Mouse (Mus musculus): ENCODE data around the gene Map3k14. TPM values are rescaled to one million over a fixed set of nuclear protein-coding genes. Genes with fewer than 3 reads are reported as not detected.

The Map3k14 gene
- polyA plus RNA-seq, 2 experiments: 0.18 to 0.47 TPM

DNA sequence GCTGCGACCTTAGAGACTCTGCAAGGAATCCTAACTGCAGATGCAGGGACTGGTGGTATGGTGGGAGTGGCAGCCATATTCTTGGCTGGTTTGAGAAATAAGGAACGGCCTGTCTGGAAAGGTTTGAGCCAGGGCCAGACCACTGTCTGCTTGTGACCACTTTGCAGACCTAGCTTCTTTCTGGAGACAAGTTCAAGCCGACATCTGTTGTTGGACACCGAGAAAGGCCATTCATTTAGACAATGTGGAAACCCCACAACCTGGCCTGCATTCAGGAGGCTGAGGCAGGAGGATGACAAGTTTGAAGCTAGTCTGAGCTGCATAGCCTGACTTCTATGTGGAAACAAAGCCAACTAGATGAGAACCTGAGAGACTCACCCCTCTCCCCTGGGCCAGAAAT, 1.1 kb upstream of the Map3k14 start:
- ATAC-seq (ENCODE audit: insufficient read depth): no peak
- H3K36me3 ChIP-seq (replicated peaks; ENCODE audit: control insufficient read depth, insufficient read depth, low read depth): no peaks in the 10 kb centered on the region
- 0 out of 4 replicates have a peak overlapping the region, but pooled peaks of 1 of the 2 experiments have one; percentile 55 for H3K4me3 ChIP-seq (ENCODE audit: insufficient read depth in 1 of 2, low read depth in 2 of 2, low read length in 2 of 2)
- 76% methylated on average over 4 of the region's 4 CpGs for WGBS (ENCODE audit: insufficient replicate concordance)
- no peak for DNase-seq (ENCODE audit: low read depth in 3 of 3, low spot score in 3 of 3)
- H3K4me2 ChIP-seq (ENCODE audit: low read depth): peak overlapping the region; percentile 70
- no peak for TF ChIP-seq EP300 (IDR thresholded peaks at IDR 0.05; ENCODE audit: low read depth)
- no peak for TF ChIP-seq CTCF (IDR thresholded peaks at IDR 0.05; ENCODE audit: low read depth)
- H3K9ac ChIP-seq (replicated peaks): no peak overlapping the region
- H3K27ac ChIP-seq: no peak overlapping the region
- no peaks in the 10 kb centered on the region for H3K27me3 ChIP-seq (ENCODE audit: control insufficient read depth, insufficient read depth, low read length)
- peaks cover 6 to 12% of the 10 kb centered on the region in 2 experiments for H3K4me1 ChIP-seq (replicated peaks; ENCODE audit: control insufficient read depth in 2 of 2, insufficient read depth in 2 of 2, low read length in 1 of 2)
- no peaks in the 10 kb centered on the region for H3K9me3 ChIP-seq (ENCODE audit: control insufficient read depth, low read length)

DNA sequence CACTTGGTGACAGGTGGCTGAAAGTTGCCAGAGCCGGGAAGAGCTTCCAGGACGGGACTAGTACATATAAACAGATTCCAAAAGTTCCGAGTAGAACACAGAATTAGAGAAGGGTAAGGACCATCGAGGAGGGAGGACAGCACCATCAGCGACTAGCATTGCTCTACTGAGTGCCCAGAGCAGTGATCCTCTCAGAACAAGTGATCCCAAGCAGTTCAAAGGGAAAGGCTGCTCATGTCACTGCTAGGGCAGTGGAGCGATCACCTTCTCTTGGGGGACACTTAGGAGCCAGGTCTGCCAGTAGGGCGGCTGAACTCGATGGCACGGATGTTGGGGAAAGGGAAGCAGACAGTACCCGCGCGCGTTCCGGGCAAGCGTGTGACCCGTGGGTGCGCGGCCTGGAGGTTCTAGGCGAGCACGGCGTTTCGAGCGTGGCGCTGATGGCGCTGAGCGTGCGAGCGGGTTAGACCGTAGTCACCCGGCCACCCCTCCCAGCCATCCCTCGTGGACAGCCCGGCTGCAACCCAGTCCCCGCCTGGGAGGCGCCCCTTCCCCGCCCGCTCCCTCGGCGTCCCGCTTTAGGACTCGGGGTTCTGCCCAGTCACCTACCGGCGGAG, 435 bp downstream of the Map3k14 start:
- Histone ChIP-seq H3K9me3 (ENCODE audit: control insufficient read depth, low read length) (no peaks in the 10 kb centered on the region), H3K27ac (no peak overlapping the region), H3K4me1 (replicated peaks; ENCODE audit: control insufficient read depth in 2 of 2, insufficient read depth in 2 of 2, low read length in 1 of 2) (peaks cover 6 to 12% of the 10 kb centered on the region in 2 experiments), H3K4me2 (ENCODE audit: low read depth) (peak overlapping the region; percentile 70), H3K4me3 (ENCODE audit: insufficient read depth in 1 of 2, low read depth in 2 of 2, low read length in 2 of 2) (peak overlapping the region; percentile 55 to 65), H3K27me3 (ENCODE audit: control insufficient read depth, insufficient read depth, low read length) (no peaks in the 10 kb centered on the region), H3K36me3 (replicated peaks; ENCODE audit: control insufficient read depth, insufficient read depth, low read depth) (no peaks in the 10 kb centered on the region), H3K9ac (replicated peaks) (peak overlapping the region; percentile 25)
- peak; percentile 1; the same call in 1 of the 2 replicates for TF ChIP-seq CTCF (IDR thresholded peaks at IDR 0.05; ENCODE audit: low read depth)
- TF ChIP-seq EP300 (IDR thresholded peaks at IDR 0.05; ENCODE audit: low read depth): no peak
- ATAC-seq (ENCODE audit: insufficient read depth) (peak; percentile 51), DNase-seq (ENCODE audit: low read depth in 3 of 3, low spot score in 3 of 3) (no peak)
- 2% methylated on average over 42 of the region's 42 CpGs for WGBS (ENCODE audit: insufficient replicate concordance)

DNA sequence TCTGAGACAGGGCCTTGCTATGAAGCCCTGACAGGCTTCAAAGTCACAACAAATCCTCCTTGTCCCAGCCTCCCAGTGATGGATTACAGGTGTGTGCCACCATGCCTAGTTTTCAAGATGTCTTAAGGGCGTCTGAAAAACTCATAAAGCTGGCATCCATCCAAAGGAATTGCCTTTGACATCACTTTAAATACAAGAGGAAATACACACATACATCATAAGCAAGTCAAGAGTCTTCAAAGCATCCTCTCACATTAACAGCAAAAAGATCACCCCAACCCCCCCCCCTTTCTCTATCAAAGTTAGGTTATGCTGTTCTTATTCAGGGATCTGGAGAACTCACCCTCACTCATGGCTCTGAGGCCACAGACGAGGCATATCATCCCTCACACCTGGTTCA, 1.4 kb downstream of the Map3k14 start:
- Histone ChIP-seq H3K9ac (replicated peaks) (no peak overlapping the region), H3K4me1 (replicated peaks; ENCODE audit: control insufficient read depth in 2 of 2, insufficient read depth in 2 of 2, low read length in 1 of 2) (peaks cover 6 to 12% of the 10 kb centered on the region in 2 experiments), H3K4me3 (ENCODE audit: insufficient read depth in 1 of 2, low read depth in 2 of 2, low read length in 2 of 2) (no peak overlapping the region), H3K36me3 (replicated peaks; ENCODE audit: control insufficient read depth, insufficient read depth, low read depth) (no peaks in the 10 kb centered on the region), H3K27me3 (ENCODE audit: control insufficient read depth, insufficient read depth, low read length) (no peaks in the 10 kb centered on the region), H3K4me2 (ENCODE audit: low read depth) (no peak overlapping the region; the same call in 1 of the 2 replicates), H3K27ac (no peak overlapping the region), H3K9me3 (ENCODE audit: control insufficient read depth, low read length) (no peaks in the 10 kb centered on the region)
- ATAC-seq (ENCODE audit: insufficient read depth) (no peak), DNase-seq (ENCODE audit: low read depth in 3 of 3, low spot score in 3 of 3) (no peak)
- TF ChIP-seq EP300 (IDR thresholded peaks at IDR 0.05; ENCODE audit: low read depth) (no peak), CTCF (IDR thresholded peaks at IDR 0.05; ENCODE audit: low read depth) (no peak)
- WGBS (ENCODE audit: insufficient replicate concordance): 42% methylated on average over 2 of the region's 2 CpGs

DNA sequence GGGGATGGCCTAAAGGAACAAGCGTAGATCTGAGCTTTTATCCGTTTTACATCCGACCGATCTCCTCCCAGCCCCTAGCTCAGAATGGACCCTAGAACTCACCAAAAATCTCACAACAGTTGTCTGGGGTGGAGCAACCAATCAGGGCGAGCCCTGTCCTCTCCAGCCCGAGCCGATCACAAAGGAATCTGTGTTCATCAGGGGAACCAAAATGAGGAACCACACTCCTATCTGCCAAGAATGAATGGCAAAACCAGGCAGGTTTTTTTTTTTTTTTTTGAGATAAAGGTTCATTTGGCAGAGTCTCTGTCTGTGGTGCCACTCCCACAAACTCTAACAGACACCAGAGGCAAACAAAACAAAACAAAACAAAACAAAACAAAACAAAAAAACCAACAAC, 2.1 kb downstream of the Map3k14 start:
- no peak overlapping the region for H3K4me2 ChIP-seq (ENCODE audit: low read depth)
- no peaks in the 10 kb centered on the region for H3K36me3 ChIP-seq (replicated peaks; ENCODE audit: control insufficient read depth, insufficient read depth, low read depth)
- ATAC-seq (ENCODE audit: insufficient read depth) (no peak), DNase-seq (ENCODE audit: low read depth in 3 of 3, low spot score in 3 of 3) (no peak)
- 37% methylated on average over 7 of the region's 7 CpGs for WGBS (ENCODE audit: insufficient replicate concordance)
- H3K27ac ChIP-seq: no peak overlapping the region
- peaks cover 6 to 12% of the 10 kb centered on the region in 2 experiments for H3K4me1 ChIP-seq (replicated peaks; ENCODE audit: control insufficient read depth in 2 of 2, insufficient read depth in 2 of 2, low read length in 1 of 2)
- TF ChIP-seq CTCF (IDR thresholded peaks at IDR 0.05; ENCODE audit: low read depth): no peak
- TF ChIP-seq EP300 (IDR thresholded peaks at IDR 0.05; ENCODE audit: low read depth): no peak
- H3K9me3 ChIP-seq (ENCODE audit: control insufficient read depth, low read length): no peaks in the 10 kb centered on the region
- H3K4me3 ChIP-seq (ENCODE audit: insufficient read depth in 1 of 2, low read depth in 2 of 2, low read length in 2 of 2): no peak overlapping the region
- H3K27me3 ChIP-seq (ENCODE audit: control insufficient read depth, insufficient read depth, low read length): no peaks in the 10 kb centered on the region
- H3K9ac ChIP-seq (replicated peaks): no peak overlapping the region

DNA sequence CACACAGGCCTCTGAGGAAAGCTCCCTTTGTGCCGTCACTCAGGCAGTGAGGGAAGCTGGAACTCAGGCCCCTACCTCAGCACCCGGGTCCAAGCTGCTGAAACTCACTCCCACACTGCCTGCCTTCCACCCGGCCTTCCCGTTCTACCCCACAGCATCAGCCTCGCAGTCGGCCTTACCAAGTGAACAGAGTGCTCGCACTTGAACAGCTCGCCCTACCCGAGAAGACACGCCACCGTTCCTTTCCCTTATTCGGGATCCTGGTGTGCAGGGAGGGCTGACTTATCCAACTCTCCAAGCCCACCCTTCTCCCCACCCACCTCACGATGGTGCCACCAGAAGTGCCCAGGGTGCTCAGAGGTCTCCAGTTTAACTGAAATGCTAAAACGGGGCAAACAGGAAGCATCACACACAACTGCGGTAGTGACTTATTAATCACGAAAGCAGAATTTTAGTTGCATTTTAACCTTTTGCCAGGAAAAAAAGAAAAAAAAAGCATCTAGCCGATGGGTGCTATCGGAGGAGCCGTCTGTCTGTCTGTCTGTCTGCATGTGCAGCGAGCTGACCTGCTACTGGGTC, 2.8 kb downstream of the Map3k14 start:
- WGBS (ENCODE audit: insufficient replicate concordance): 72% methylated on average over 20 of the region's 20 CpGs
- TF ChIP-seq EP300 (IDR thresholded peaks at IDR 0.05; ENCODE audit: low read depth): no peak
- TF ChIP-seq CTCF (IDR thresholded peaks at IDR 0.05; ENCODE audit: low read depth): no peak
- Histone ChIP-seq H3K4me1 (replicated peaks; ENCODE audit: control insufficient read depth in 2 of 2, insufficient read depth in 2 of 2, low read length in 1 of 2) (peaks cover 6 to 12% of the 10 kb centered on the region in 2 experiments), H3K4me3 (ENCODE audit: insufficient read depth in 1 of 2, low read depth in 2 of 2, low read length in 2 of 2) (no peak overlapping the region), H3K27me3 (ENCODE audit: control insufficient read depth, insufficient read depth, low read length) (no peaks in the 10 kb centered on the region), H3K27ac (no peak overlapping the region), H3K4me2 (ENCODE audit: low read depth) (no peak overlapping the region), H3K36me3 (replicated peaks; ENCODE audit: control insufficient read depth, insufficient read depth, low read depth) (no peaks in the 10 kb centered on the region), H3K9ac (replicated peaks) (no peak overlapping the region), H3K9me3 (ENCODE audit: control insufficient read depth, low read length) (no peaks in the 10 kb centered on the region)
- ATAC-seq (ENCODE audit: insufficient read depth) (no peak), DNase-seq (ENCODE audit: low read depth in 3 of 3, low spot score in 3 of 3) (no peak)

Measured in liver, embryonic 14.5 days (tissue).